Mouse (Mus musculus) small intestine, adult 2 months (tissue): ENCODE measurements around the gene Rcbtb2.

Source experiments
- CTCF ChIP-seq: fragments of 200-500 bp; IDR thresholded peaks from 2 replicates; pipeline ENCODE4 v1.5.1; 2012; ENCODE audit warnings: low read depth, mild to moderate bottlenecking, control low read depth, inconsistent platforms, low read length, moderate library complexity, mixed read lengths; ENCODE audit not compliant: insufficient replicate concordance, insufficient read length; ENCODE audit errors: extremely low read depth
- POLR2A ChIP-seq: fragments of 200-500 bp; IDR thresholded peaks from 2 replicates; pipeline ENCODE4 v1.6.1; 2012; ENCODE audit warnings: low read depth, mild to moderate bottlenecking, control low read depth, inconsistent platforms, low read length, moderate library complexity

DNA sequence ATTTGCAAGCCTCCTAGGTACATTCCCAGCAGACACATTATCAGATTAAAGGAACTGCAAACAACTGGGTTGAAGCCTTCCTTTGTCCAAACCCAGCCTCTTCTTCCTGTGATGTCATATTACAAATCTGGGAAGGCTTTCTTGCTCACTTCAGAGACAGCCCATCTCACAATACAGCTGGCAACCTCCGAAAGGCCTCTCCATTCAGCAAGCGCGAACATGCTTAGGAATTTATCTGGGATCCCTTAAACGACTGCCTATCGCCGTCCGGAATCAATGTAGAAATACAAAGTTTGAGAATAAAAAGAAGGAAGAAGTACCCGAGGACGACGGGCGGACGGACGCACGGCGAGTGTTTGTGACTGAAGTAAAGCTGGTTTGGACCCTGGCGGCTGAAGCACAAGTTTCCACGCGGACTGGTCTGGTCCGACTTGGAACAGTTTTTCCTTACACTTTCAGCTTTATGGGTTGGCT is 115.0 kb downstream of the Rcbtb2 start, which contains the start of gene Lpar6:
- TF ChIP-seq CTCF (peak; percentile 14; the same call in 1 of the 2 replicates), POLR2A (peak; percentile 81)
